Mouse (Mus musculus): ENCODE measurements around the gene Gltpd2.

Gltpd2 gene

DNA sequence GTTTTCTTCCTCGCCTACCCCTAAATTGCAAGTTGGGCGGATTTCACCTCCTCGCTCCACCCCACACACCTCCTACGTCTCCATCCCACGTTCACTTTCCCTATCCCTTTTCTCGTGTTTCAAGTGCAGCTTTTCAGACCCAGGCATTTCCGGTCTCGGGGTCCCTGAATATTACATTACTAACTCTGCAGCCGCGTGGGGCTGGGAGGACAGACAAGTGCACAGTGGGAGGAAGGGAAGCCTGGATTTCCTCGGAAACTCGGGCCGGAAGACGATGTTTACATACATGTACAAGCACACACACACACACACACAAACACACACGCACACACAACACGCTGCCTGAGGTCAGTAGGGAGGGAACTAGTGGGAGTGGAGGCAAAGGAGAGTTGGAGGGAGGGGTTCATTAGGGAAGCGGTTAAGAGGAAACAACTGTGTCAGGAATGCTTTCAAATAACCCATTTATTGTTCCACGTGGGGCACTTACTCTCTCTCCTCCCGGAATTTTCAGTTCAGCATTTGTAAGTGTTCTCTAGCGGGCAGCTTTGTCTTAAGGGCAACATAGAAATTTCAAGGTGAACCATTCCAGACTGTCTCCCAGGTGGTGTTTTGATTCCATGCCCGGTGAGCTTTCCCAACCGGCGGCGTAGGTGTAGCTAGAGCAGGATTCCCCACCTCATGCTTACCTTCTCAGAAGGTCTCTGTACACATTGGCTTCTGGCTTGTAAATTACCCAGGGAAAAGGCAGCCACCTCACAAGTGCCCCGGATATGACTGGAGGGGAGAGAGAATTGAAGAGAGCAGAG, 44.7 kb downstream of the Gltpd2 start:
- peak; percentile 64 for DNase-seq (ENCODE audit: low spot score)

DNA sequence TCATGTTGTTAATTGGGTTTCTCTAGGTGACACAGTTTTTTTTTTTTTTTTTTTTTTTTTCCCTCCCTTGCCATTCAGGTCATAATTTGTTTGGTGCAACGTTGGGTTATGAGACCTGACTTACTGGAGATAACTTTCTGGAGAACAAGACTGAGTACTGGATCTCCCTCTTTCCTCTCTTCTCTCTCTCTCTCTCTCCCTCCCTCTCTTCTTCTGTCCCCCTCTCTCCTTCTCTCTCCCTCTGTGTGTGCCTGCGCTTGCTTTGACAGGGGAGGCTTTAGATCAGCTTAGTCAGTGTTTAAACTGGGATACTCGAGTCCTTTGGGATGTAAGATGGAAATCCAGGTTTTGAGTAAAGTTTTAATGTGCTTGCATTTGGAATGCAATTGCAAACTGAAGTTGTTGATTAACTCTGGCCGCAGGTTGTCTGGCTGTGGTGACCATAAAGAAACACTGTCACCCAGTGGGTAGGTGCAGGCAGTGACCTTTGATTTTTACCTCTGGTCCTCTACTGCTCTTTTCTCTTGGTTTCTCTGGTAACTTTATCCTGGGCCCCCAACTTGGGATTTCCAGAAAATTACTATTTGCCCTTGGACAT, 45.4 kb downstream of the Gltpd2 start:
- DNase-seq (ENCODE audit: low spot score), result no peak

DNA sequence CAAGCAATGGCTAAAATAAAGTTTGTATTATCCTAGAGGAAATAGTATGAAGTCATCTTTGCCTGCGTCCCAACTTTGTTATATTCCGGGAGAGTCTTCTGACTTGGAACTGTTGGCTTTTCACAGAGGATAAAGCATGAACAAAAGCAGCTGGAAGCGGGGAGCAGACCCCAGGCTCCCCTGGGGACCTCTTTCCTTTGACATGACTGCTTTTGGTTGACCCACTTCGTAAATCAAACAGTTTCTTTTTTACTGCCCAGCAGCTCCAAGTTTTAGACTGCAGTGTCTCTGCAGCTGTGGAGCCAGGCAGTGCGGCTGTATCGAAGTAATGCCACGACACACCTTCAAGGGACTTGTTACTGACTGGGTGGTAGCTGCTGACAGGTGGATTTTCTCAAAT, 47.6 kb downstream of the Gltpd2 start:
- DNase-seq (ENCODE audit: low spot score), result no peak
